Mouse (Mus musculus): ENCODE measurements at regions not wholly inside any gene's neighbourhood (a gene's known extent, or its start where the extent isn't known, plus 50 kb on each side); places are given as distances from the start of the nearest gene placed in this dataset.

- H3K9ac ChIP-seq: no peak overlapping the region
- ATAC-seq (ENCODE audit: insufficient read depth, low FRiP score, low read depth): no peak
- no peaks in the 10 kb centered on the region for H3K9me3 ChIP-seq
- H3K4me2 ChIP-seq: no peak overlapping the region
- 78% methylated on average over 2 of the region's 2 CpGs for WGBS
- no peak overlapping the region for H3K4me3 ChIP-seq (replicated peaks)
- no peaks in the 10 kb centered on the region for H3K27me3 ChIP-seq (replicated peaks)
- no peaks in the 10 kb centered on the region for H3K4me1 ChIP-seq
- no peak overlapping the region for H3K27ac ChIP-seq
- no peaks in the 10 kb centered on the region for H3K36me3 ChIP-seq
These were observed 347.2 kb downstream of the Tmem232 start for GRCm38 (mm10) chr17:65193341-65193740.

GRCm38 (mm10) chr17:65192432-65193059 is 348.0 kb downstream of the Tmem232 start:
- H3K9me3 ChIP-seq: no peaks in the 10 kb centered on the region
- 85% methylated on average over 12 of the region's 12 CpGs for WGBS

DNA sequence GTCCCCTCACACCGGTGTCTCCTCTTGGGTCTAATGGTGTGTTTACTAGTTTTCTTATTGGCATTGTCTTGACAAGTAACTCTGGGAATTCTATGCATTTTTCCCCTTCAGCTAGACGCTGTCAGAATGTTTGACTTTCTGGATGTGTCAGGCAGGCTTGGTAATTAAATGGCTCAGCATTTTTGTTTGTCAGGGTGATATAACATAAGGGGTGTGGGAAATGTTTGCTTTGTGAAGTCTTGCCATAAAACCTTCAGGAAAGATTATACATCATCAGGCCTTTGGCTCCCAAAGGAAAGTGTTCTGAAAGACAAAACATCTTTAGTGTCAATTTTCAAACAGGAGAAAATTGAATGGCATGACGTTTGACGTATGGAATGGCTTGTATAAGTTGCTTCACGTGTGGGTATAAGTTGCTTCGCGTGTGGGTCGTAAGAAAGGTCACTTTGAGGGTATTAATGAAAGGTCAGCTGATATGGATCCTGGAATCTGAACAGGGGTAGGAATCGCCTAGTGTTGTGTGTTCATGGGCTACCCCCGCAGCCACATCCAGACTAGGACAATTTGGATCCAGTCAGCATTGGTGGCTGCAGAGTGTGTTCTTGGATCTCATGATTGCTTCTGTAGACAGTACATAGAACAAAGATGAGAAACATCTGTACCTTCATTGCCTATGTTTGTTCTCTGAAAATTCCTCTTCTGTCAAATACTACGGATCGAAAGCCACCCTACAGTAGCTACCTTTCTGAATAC is 349.6 kb downstream of the Tmem232 start:
- ATAC-seq (ENCODE audit: insufficient read depth, low FRiP score, low read depth): no peak
- 31% methylated on average over 12 of the region's 12 CpGs for WGBS
- H3K36me3 ChIP-seq: no peaks in the 10 kb centered on the region
- no peak overlapping the region for H3K27ac ChIP-seq
- H3K27me3 ChIP-seq (replicated peaks): no peaks in the 10 kb centered on the region
- H3K4me2 ChIP-seq: no peak overlapping the region
- H3K9ac ChIP-seq: no peak overlapping the region
- H3K4me1 ChIP-seq: no peaks in the 10 kb centered on the region
- H3K4me3 ChIP-seq (replicated peaks): no peak overlapping the region
- no peaks in the 10 kb centered on the region for H3K9me3 ChIP-seq

More at GRCm38 (mm10) chr17:65192432-65193059, 348.0 kb downstream of the Tmem232 start:
- Histone ChIP-seq H3K4me1 (no peaks in the 10 kb centered on the region), H3K4me2 (no peak overlapping the region), H3K4me3 (replicated peaks) (no peak overlapping the region), H3K27ac (no peak overlapping the region), H3K9ac (no peak overlapping the region), H3K27me3 (replicated peaks) (no peaks in the 10 kb centered on the region), H3K36me3 (no peaks in the 10 kb centered on the region)
- ATAC-seq (ENCODE audit: insufficient read depth, low FRiP score, low read depth): peak; percentile 31; the same call in 1 of the 2 replicates

GRCm38 (mm10) chr17:65181164-65181563 is 345.3 kb upstream of the 4930583I09Rik start:
- no peak overlapping the region for H3K9ac ChIP-seq
- no peak overlapping the region for H3K4me3 ChIP-seq (replicated peaks)
- 77% methylated on average over 4 of the region's 4 CpGs for WGBS
- H3K36me3 ChIP-seq: no peaks in the 10 kb centered on the region
- no peaks in the 10 kb centered on the region for H3K27me3 ChIP-seq (replicated peaks)
- no peak overlapping the region for H3K27ac ChIP-seq
- H3K9me3 ChIP-seq: no peaks in the 10 kb centered on the region
- no peaks in the 10 kb centered on the region for H3K4me1 ChIP-seq
- no peak overlapping the region for H3K4me2 ChIP-seq
- ATAC-seq (ENCODE audit: insufficient read depth, low FRiP score, low read depth): no peak

GRCm38 (mm10) chr17:65175770-65176169 is 339.9 kb upstream of the 4930583I09Rik start:
- 72% methylated on average over 4 of the region's 4 CpGs for WGBS
- ATAC-seq (ENCODE audit: insufficient read depth, low FRiP score, low read depth): no peak
- Histone ChIP-seq H3K27me3 (replicated peaks) (no peaks in the 10 kb centered on the region), H3K4me1 (no peaks in the 10 kb centered on the region), H3K4me3 (replicated peaks) (no peak overlapping the region), H3K9ac (no peak overlapping the region), H3K4me2 (no peak overlapping the region), H3K27ac (no peak overlapping the region), H3K9me3 (no peaks in the 10 kb centered on the region), H3K36me3 (no peaks in the 10 kb centered on the region)

DNA sequence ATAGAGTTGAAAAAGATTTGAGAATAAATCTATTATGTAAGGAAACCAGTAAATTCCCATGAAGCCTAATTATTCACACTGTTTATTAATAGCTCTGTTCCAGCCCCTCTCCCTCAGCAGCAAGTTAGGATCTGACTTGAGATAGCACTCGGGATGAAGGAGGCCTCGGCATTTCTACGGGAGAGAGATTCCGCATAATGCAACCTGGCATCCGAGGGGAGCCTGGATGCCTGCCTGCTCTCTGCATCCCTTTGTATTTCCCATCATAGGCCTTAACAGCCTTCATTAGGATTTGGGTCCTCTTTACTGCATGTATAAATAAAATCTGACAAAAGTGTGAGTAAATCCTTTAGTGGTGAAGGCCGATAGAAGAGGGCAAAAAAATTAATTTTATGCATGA is 338.2 kb upstream of the 4930583I09Rik start:
- WGBS: 88% methylated on average over 6 of the region's 6 CpGs
- Histone ChIP-seq H3K4me1 (no peaks in the 10 kb centered on the region), H3K9me3 (no peaks in the 10 kb centered on the region), H3K36me3 (no peaks in the 10 kb centered on the region), H3K27me3 (replicated peaks) (no peaks in the 10 kb centered on the region), H3K4me2 (no peak overlapping the region), H3K4me3 (replicated peaks) (no peak overlapping the region), H3K9ac (no peak overlapping the region), H3K27ac (no peak overlapping the region)
- no peak for ATAC-seq (ENCODE audit: insufficient read depth, low FRiP score, low read depth)

DNA sequence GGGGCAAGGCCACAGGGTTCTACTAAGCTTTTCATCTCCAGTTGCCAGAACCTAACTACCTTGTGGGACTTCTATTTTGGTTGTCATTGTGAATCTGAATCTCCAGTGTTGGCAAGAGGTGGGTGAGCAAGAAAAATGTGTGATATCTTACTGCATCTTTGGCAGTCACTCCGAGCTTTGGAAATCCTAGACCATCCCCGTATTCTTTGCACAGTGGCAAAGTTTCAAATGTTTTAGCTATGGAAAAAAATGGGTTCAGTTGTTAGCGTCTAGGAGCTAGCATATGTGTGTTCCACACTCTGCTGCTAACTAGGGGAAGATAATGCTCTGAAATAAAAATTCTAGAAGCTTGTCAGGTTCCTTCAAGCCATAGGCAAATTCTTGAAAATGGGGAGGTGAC is 337.4 kb upstream of the 4930583I09Rik start:
- Histone ChIP-seq H3K4me1 (no peaks in the 10 kb centered on the region), H3K4me3 (replicated peaks) (no peak overlapping the region), H3K4me2 (no peak overlapping the region), H3K9ac (no peak overlapping the region), H3K9me3 (no peaks in the 10 kb centered on the region), H3K27me3 (replicated peaks) (no peaks in the 10 kb centered on the region), H3K27ac (no peak overlapping the region), H3K36me3 (no peaks in the 10 kb centered on the region)
- WGBS: 92% methylated on average over 3 of the region's 3 CpGs
- no peak for ATAC-seq (ENCODE audit: insufficient read depth, low FRiP score, low read depth)

DNA sequence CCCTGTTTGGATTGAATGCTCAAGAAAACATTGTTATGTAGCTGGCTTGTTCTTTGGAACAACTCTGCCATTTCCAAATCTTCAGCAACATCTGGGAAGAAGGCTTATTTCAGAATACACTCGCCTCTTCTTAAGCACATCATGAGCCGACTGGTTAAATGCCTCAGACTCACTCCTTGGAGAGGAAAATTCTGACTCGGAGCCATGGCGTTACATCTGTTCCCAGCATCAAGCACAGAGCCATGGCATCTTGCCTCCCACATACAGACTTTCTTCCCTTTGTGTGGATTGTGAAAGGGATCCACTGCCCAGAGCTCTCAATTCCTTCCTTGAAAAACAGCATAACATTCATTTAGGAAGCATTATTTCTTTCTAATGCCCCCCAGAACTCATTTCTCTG is 334.8 kb upstream of the 4930583I09Rik start:
- H3K4me1 ChIP-seq: no peaks in the 10 kb centered on the region
- no peak overlapping the region for H3K4me3 ChIP-seq (replicated peaks)
- H3K9ac ChIP-seq: no peak overlapping the region
- H3K4me2 ChIP-seq: no peak overlapping the region
- 81% methylated on average over 4 of the region's 4 CpGs for WGBS
- H3K9me3 ChIP-seq: no peaks in the 10 kb centered on the region
- no peaks in the 10 kb centered on the region for H3K36me3 ChIP-seq
- H3K27ac ChIP-seq: no peak overlapping the region
- no peaks in the 10 kb centered on the region for H3K27me3 ChIP-seq (replicated peaks)
- ATAC-seq (ENCODE audit: insufficient read depth, low FRiP score, low read depth): no peak

- ATAC-seq (ENCODE audit: insufficient read depth, low FRiP score, low read depth): no peak
- 71% methylated on average over 4 of the region's 4 CpGs for WGBS
These were observed 334.2 kb upstream of the 4930583I09Rik start for GRCm38 (mm10) chr17:65169981-65170617.

GRCm38 (mm10) chr17:65146376-65146775 is 310.5 kb upstream of the 4930583I09Rik start:
- Histone ChIP-seq H3K4me2 (no peak overlapping the region), H3K4me1 (no peaks in the 10 kb centered on the region), H3K4me3 (replicated peaks) (no peak overlapping the region), H3K9me3 (no peaks in the 10 kb centered on the region), H3K27me3 (replicated peaks) (no peaks in the 10 kb centered on the region), H3K36me3 (no peaks in the 10 kb centered on the region), H3K27ac (no peak overlapping the region), H3K9ac (no peak overlapping the region)
- ATAC-seq (ENCODE audit: insufficient read depth, low FRiP score, low read depth): no peak
- 86% methylated on average over 2 of the region's 2 CpGs for WGBS

More at GRCm38 (mm10) chr17:65169981-65170617, 334.2 kb upstream of the 4930583I09Rik start:
- Histone ChIP-seq H3K4me1 (no peaks in the 10 kb centered on the region), H3K4me3 (replicated peaks) (no peak overlapping the region), H3K9me3 (no peaks in the 10 kb centered on the region), H3K27ac (no peak overlapping the region), H3K9ac (no peak overlapping the region), H3K36me3 (no peaks in the 10 kb centered on the region), H3K4me2 (no peak overlapping the region), H3K27me3 (replicated peaks) (no peaks in the 10 kb centered on the region)

DNA sequence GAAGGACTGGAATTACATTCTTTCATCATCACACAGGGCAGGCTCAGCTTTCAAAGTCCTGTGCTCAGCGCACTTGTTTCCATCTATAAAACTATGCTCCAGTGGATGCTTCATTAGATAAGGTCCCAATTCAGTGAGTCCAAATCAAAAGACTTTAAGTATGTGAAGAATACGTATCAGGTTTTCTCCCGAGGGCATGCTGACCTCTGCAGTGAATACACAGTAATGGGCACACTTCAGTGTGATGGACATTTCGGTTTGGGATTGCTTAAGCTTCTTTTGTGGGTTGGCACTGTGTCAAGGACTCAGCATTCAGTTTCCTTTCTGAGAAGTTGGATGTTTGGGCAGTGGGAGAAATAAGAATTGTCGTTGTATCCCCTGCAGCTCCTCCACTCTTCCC is 278.8 kb upstream of the 4930583I09Rik start:
- H3K4me2 ChIP-seq: no peak overlapping the region
- no peak for ATAC-seq (ENCODE audit: insufficient read depth, low FRiP score, low read depth)
- no peak overlapping the region for H3K27ac ChIP-seq
- no peaks in the 10 kb centered on the region for H3K27me3 ChIP-seq (replicated peaks)
- no peaks in the 10 kb centered on the region for H3K4me1 ChIP-seq
- no peak overlapping the region for H3K9ac ChIP-seq
- H3K9me3 ChIP-seq: no peaks in the 10 kb centered on the region
- 80% methylated on average over 5 of the region's 5 CpGs for WGBS
- no peak overlapping the region for H3K4me3 ChIP-seq (replicated peaks)
- H3K36me3 ChIP-seq: no peaks in the 10 kb centered on the region

- no peak overlapping the region for H3K4me2 ChIP-seq
- H3K9me3 ChIP-seq: no peaks in the 10 kb centered on the region
- H3K9ac ChIP-seq: no peak overlapping the region
- no peak overlapping the region for H3K4me3 ChIP-seq (replicated peaks)
- WGBS: 68% methylated on average over 3 of the region's 3 CpGs
- no peaks in the 10 kb centered on the region for H3K27me3 ChIP-seq (replicated peaks)
- H3K4me1 ChIP-seq: no peaks in the 10 kb centered on the region
- H3K27ac ChIP-seq: no peak overlapping the region
- no peaks in the 10 kb centered on the region for H3K36me3 ChIP-seq
- no peak for ATAC-seq (ENCODE audit: insufficient read depth, low FRiP score, low read depth)
These were observed 277.2 kb upstream of the 4930583I09Rik start for GRCm38 (mm10) chr17:65113121-65113520.
